Mouse (Mus musculus): ENCODE data around the gene Tpx2. TPM values are rescaled to one million over a fixed set of nuclear protein-coding genes. Genes with fewer than 3 reads are reported as not detected.

Gene Tpx2
- polyA plus RNA-seq, 1 experiment from 2014 or later, result 27.5 TPM

GRCm38 (mm10) chr2:152899011-152899410, 51.2 kb downstream of the Tpx2 start:
- 83% methylated on average over 6 of the region's 6 CpGs for WGBS
- Histone ChIP-seq H3K27me3 (ENCODE audit: control insufficient read depth, insufficient read depth, low read length) (no peaks in the 10 kb centered on the region), H3K4me2 (ENCODE audit: low read length) (no peak overlapping the region), H3K4me3 (replicated peaks; ENCODE audit: low read depth, low read length) (no peak overlapping the region), H3K9ac (replicated peaks; ENCODE audit: low read length) (no peak overlapping the region), H3K27ac (replicated peaks; ENCODE audit: low read depth, low read length) (no peak overlapping the region), H3K4me1 (ENCODE audit: control insufficient read depth, insufficient read depth, low read length) (no peaks in the 10 kb centered on the region), H3K36me3 (ENCODE audit: control insufficient read depth, insufficient read depth, low read length) (peaks cover 3% of the 10 kb centered on the region; the same call in 1 of the 2 replicates), H3K9me3 (ENCODE audit: control insufficient read depth, low read length) (no peaks in the 10 kb centered on the region)
- no peak for DNase-seq
- ATAC-seq (ENCODE audit: low FRiP score, low TSS enrichment), result no peak

DNA sequence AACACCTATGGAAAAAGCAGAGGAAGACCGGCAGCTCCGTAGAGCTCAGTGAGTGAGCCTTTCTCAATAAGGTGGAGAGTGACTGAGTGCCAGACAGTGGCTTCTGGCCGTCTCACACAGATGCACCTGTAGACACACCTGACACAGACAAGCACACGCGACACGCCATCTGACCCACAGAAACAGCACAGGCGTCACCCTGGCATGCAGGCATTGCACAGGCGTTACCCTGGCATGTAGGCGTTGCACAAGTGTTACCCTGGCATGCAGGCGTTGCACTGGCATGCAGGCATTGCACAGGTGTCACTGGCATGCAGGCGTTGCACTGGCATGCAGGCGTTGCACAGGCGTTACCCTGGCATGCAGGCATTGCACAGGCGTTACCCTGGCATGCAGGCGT, 53.5 kb downstream of the Tpx2 start:
- Histone ChIP-seq H3K27me3 (ENCODE audit: control insufficient read depth, insufficient read depth, low read length) (no peaks in the 10 kb centered on the region), H3K27ac (replicated peaks; ENCODE audit: low read depth, low read length) (no peak overlapping the region), H3K9ac (replicated peaks; ENCODE audit: low read length) (no peak overlapping the region), H3K4me2 (ENCODE audit: low read length) (no peak overlapping the region), H3K4me1 (ENCODE audit: control insufficient read depth, insufficient read depth, low read length) (no peaks in the 10 kb centered on the region), H3K4me3 (replicated peaks; ENCODE audit: low read depth, low read length) (no peak overlapping the region), H3K9me3 (ENCODE audit: control insufficient read depth, low read length) (no peaks in the 10 kb centered on the region), H3K36me3 (ENCODE audit: control insufficient read depth, insufficient read depth, low read length) (no peaks in the 10 kb centered on the region)
- WGBS, result 94% methylated on average over 15 of the region's 15 CpGs
- no peak for DNase-seq
- no peak for ATAC-seq (ENCODE audit: low FRiP score, low TSS enrichment)

DNA sequence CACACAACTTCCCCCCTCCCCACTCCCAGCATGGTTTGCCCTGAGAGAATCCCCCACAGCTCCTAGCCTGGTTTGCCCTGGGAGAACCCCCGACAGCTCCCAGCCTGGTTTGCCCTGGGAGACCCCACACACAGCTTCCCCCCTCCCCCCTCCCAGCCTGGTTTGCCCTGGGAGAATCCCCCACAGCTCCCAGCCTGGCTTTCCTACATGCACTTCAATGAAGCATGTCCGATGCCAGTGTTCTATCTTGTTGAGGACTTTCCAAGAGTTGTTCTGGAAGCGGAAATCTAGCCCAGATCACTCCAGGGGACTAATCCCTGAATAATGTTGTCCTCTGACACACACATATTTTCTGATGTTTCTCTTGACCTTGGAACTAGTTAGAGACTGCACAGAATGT, 54.9 kb downstream of the Tpx2 start:
- no peak overlapping the region for H3K4me2 ChIP-seq (ENCODE audit: low read length)
- 15% methylated on average over 3 of the region's 3 CpGs for WGBS
- no peaks in the 10 kb centered on the region for H3K27me3 ChIP-seq (ENCODE audit: control insufficient read depth, insufficient read depth, low read length)
- H3K27ac ChIP-seq (replicated peaks; ENCODE audit: low read depth, low read length), result no peak overlapping the region
- H3K4me3 ChIP-seq (replicated peaks; ENCODE audit: low read depth, low read length), result no peak overlapping the region
- no peaks in the 10 kb centered on the region for H3K36me3 ChIP-seq (ENCODE audit: control insufficient read depth, insufficient read depth, low read length)
- no peak for ATAC-seq (ENCODE audit: low FRiP score, low TSS enrichment)
- DNase-seq, result no peak
- H3K9me3 ChIP-seq (ENCODE audit: control insufficient read depth, low read length), result no peaks in the 10 kb centered on the region
- no peak overlapping the region for H3K9ac ChIP-seq (replicated peaks; ENCODE audit: low read length)
- H3K4me1 ChIP-seq (ENCODE audit: control insufficient read depth, insufficient read depth, low read length), result no peaks in the 10 kb centered on the region

- DNase-seq (no peak), ATAC-seq (ENCODE audit: low FRiP score, low TSS enrichment) (no peak)
- Histone ChIP-seq H3K4me1 (ENCODE audit: control insufficient read depth, insufficient read depth, low read length) (no peaks in the 10 kb centered on the region), H3K9me3 (ENCODE audit: control insufficient read depth, low read length) (no peaks in the 10 kb centered on the region), H3K9ac (replicated peaks; ENCODE audit: low read length) (no peak overlapping the region), H3K36me3 (ENCODE audit: control insufficient read depth, insufficient read depth, low read length) (no peaks in the 10 kb centered on the region), H3K27me3 (ENCODE audit: control insufficient read depth, insufficient read depth, low read length) (no peaks in the 10 kb centered on the region), H3K27ac (replicated peaks; ENCODE audit: low read depth, low read length) (no peak overlapping the region), H3K4me2 (ENCODE audit: low read length) (no peak overlapping the region), H3K4me3 (replicated peaks; ENCODE audit: low read depth, low read length) (no peak overlapping the region)
- 73% methylated on average over 4 of the region's 4 CpGs for WGBS
These were observed 55.8 kb downstream of the Tpx2 start for GRCm38 (mm10) chr2:152903586-152903985.

DNA sequence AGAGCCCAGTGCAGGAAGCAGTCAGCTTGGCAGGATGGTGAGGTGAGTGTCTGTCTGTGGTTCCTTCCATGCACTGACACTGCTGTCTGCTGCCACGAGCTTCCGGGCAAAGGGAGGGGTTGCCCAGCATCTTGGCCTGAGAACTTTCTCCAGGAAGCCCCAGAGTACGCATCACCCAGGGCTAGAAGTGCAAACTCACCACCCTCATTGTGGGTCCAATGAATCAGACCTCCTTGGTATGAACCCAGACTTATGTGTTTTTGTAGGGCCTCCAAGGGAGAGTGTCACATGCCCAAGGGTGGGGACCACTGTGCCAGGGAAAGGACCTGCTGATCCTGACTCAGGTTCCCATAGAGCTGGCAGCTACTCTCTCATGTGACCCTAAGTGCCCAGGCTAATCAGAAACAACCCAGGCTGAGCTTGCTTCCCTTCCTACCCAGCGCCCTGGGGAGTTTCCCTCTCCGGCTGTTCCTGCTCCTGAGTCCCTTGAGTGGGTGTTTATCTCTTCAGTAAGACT, 56.4 kb downstream of the Tpx2 start:
- Histone ChIP-seq H3K36me3 (ENCODE audit: control insufficient read depth, insufficient read depth, low read length) (no peaks in the 10 kb centered on the region), H3K9me3 (ENCODE audit: control insufficient read depth, low read length) (no peaks in the 10 kb centered on the region), H3K4me3 (replicated peaks; ENCODE audit: low read depth, low read length) (no peak overlapping the region), H3K27ac (replicated peaks; ENCODE audit: low read depth, low read length) (no peak overlapping the region), H3K9ac (replicated peaks; ENCODE audit: low read length) (no peak overlapping the region), H3K4me2 (ENCODE audit: low read length) (no peak overlapping the region), H3K27me3 (ENCODE audit: control insufficient read depth, insufficient read depth, low read length) (no peaks in the 10 kb centered on the region), H3K4me1 (ENCODE audit: control insufficient read depth, insufficient read depth, low read length) (no peaks in the 10 kb centered on the region)
- ATAC-seq (ENCODE audit: low FRiP score, low TSS enrichment) (no peak), DNase-seq (no peak)
- WGBS, result 74% methylated on average over 5 of the region's 5 CpGs

DNA sequence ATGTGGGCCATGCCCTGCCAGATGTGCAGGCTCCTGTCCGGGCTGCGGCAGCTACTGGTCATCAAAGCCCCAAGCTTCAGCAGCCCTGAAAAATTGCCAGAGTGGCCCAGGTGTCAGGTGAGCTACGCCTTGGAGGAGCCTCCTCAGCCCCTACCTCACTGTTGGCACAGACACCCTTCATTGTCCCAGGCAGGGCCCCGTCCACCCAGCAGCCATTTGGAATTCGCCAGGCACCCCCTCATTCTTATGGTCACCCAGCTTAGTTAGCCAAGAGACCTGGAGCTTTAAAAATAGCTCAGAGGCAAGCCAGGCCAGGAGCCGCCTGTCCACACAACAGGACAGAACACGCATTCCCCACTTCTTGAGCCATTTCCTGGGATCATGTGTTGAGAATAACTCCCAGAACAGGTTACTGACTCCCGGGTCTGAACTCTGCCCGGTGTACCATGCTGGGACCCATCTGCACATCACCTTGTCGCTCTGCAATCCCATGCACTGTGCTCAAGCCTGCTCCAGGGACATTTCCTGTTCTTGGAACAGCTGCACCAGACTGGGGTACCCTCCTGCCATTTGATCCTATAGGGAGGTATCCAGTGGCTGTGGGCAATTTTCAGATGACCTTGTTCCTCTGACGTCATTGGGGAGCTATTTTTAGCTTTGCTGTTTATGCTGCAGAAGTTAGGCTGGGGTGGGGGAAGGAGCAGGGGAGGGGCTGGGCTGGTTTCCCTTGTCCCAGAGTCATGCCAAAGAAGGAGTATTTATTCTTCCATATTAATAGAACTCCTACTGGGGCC, 57.5 kb downstream of the Tpx2 start:
- no peaks in the 10 kb centered on the region for H3K4me1 ChIP-seq (ENCODE audit: control insufficient read depth, insufficient read depth, low read length)
- no peak overlapping the region for H3K27ac ChIP-seq (replicated peaks; ENCODE audit: low read depth, low read length)
- H3K4me3 ChIP-seq (replicated peaks; ENCODE audit: low read depth, low read length), result no peak overlapping the region
- DNase-seq (no peak), ATAC-seq (ENCODE audit: low FRiP score, low TSS enrichment) (no peak)
- no peak overlapping the region for H3K9ac ChIP-seq (replicated peaks; ENCODE audit: low read length)
- WGBS, result 74% methylated on average over 11 of the region's 11 CpGs
- no peaks in the 10 kb centered on the region for H3K27me3 ChIP-seq (ENCODE audit: control insufficient read depth, insufficient read depth, low read length)
- H3K9me3 ChIP-seq (ENCODE audit: control insufficient read depth, low read length), result no peaks in the 10 kb centered on the region
- H3K36me3 ChIP-seq (ENCODE audit: control insufficient read depth, insufficient read depth, low read length), result no peaks in the 10 kb centered on the region
- H3K4me2 ChIP-seq (ENCODE audit: low read length), result no peak overlapping the region

DNA sequence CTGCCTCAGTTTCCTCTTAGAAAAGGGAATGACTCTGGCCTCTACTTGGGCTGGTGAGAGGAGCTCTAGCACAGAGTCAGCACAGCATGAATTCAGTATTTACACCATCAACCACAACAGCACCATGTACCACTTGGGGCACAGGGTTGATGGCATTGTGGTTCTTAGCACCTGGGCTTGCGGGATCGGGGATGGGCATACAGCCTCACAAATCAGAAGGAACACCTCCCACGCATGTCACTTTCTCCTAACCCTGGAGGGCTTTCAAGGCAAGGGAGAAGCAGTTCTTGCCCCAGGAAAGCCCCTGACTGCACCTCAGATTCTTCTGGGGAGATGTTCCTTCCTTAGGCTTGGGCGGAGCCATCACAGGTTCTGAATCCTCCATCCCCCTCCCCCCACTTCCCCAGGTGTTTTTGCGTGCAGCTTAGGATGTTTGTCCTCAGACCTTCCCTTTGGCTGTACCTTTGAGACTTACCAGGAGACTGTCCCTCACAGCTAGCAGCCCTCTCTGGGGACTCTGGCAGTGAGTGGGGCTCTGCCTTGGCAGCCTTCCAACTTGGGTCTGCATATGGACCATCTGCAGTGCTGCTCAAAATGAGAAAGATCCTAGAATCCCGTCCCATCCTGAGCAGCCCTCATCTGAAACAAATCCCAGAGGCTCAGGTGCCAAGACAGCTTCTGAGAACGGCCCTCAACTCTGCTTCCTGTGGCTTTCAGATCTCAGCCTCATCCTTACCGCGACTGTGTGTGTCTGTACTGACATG, 58.7 kb downstream of the Tpx2 start:
- DNase-seq (no peak), ATAC-seq (ENCODE audit: low FRiP score, low TSS enrichment) (no peak)
- Histone ChIP-seq H3K4me1 (ENCODE audit: control insufficient read depth, insufficient read depth, low read length) (no peaks in the 10 kb centered on the region), H3K9ac (replicated peaks; ENCODE audit: low read length) (no peak overlapping the region), H3K9me3 (ENCODE audit: control insufficient read depth, low read length) (no peaks in the 10 kb centered on the region), H3K4me3 (replicated peaks; ENCODE audit: low read depth, low read length) (no peak overlapping the region), H3K4me2 (ENCODE audit: low read length) (no peak overlapping the region), H3K27me3 (ENCODE audit: control insufficient read depth, insufficient read depth, low read length) (0 out of 2 replicates have a peak, but pooled peaks cover 3% of the 10 kb centered on the region), H3K36me3 (ENCODE audit: control insufficient read depth, insufficient read depth, low read length) (no peaks in the 10 kb centered on the region), H3K27ac (replicated peaks; ENCODE audit: low read depth, low read length) (no peak overlapping the region)
- 64% methylated on average over 9 of the region's 9 CpGs for WGBS

- no peak for DNase-seq
- no peaks in the 10 kb centered on the region for H3K36me3 ChIP-seq (ENCODE audit: control insufficient read depth, insufficient read depth, low read length)
These were observed 59.6 kb downstream of the Tpx2 start for GRCm38 (mm10) chr2:152907114-152907943.

More at GRCm38 (mm10) chr2:152907114-152907943, 59.6 kb downstream of the Tpx2 start:
- H3K4me3 ChIP-seq (replicated peaks; ENCODE audit: low read depth, low read length), result no peak overlapping the region
- no peak overlapping the region for H3K9ac ChIP-seq (replicated peaks; ENCODE audit: low read length)
- peaks cover 7% of the 10 kb centered on the region for H3K27me3 ChIP-seq (ENCODE audit: control insufficient read depth, insufficient read depth, low read length)
- WGBS, result 54% methylated on average over 14 of the region's 14 CpGs
- no peaks in the 10 kb centered on the region for H3K4me1 ChIP-seq (ENCODE audit: control insufficient read depth, insufficient read depth, low read length)
- H3K4me2 ChIP-seq (ENCODE audit: low read length), result no peak overlapping the region
- no peak for ATAC-seq (ENCODE audit: low FRiP score, low TSS enrichment)
- H3K27ac ChIP-seq (replicated peaks; ENCODE audit: low read depth, low read length), result no peak overlapping the region
- no peaks in the 10 kb centered on the region for H3K9me3 ChIP-seq (ENCODE audit: control insufficient read depth, low read length)

All from midbrain, embryonic 14.5 days (tissue).